Mouse (Mus musculus) CH12.LX (cell line): ENCODE data around the gene Mdga1. TPM values are rescaled to one million over a fixed set of nuclear protein-coding genes. Genes with fewer than 3 reads are reported as not detected.

Source experiments
- DNase-seq: peaks from one replicate; pipeline ENCODE4 v3.0.0-alpha.2; 2013; ENCODE audit errors: extremely low read depth
- H3K27ac ChIP-seq: 2 replicates; pipeline ENCODE4 v1.5.1; 2012; ENCODE audit warnings: low read depth, mild to moderate bottlenecking, control low read depth, moderate library complexity; ENCODE audit not compliant: insufficient read depth
- H3K27me3 ChIP-seq: replicated peaks from 2 replicates; pipeline ENCODE3; 2012; ENCODE audit warnings: inconsistent platforms
- H3K36me3 ChIP-seq, 2 experiments: replicated peaks in 1 of 2; 2 replicates each; pipeline versions ENCODE3 to v1.6.1; 2012; ENCODE audit warnings: inconsistent platforms in 1 of 2, low read length in 1 of 2, mild to moderate bottlenecking in 1 of 2, mixed read lengths in 1 of 2, moderate library complexity in 1 of 2; ENCODE audit not compliant: control insufficient read depth in 1 of 2, insufficient read depth in 1 of 2
- H3K4me1 ChIP-seq, 2 experiments: 2 replicates each; pipeline ENCODE4 v1.6.1; 2012; ENCODE audit warnings: inconsistent platforms in 1 of 2, moderate library complexity in 1 of 2; ENCODE audit not compliant: insufficient read depth in 2 of 2, control insufficient read depth in 1 of 2
- H3K4me2 ChIP-seq: 2 replicates; pipeline ENCODE4 v1.6.1; 2012; ENCODE audit warnings: low read depth, mild to moderate bottlenecking, control low read depth; ENCODE audit not compliant: poor library complexity, insufficient read depth, severe bottlenecking
- H3K4me3 ChIP-seq, 3 experiments: fragments of 150-350 bp in 1 of 3; sonication (generic) in 1 of 3; replicated peaks in 1 of 3; 2 replicates each; pipeline versions ENCODE3 to v1.5.1; 2011 to 2012; ENCODE audit warnings: low read depth in 2 of 3, low read length in 2 of 3, mild to moderate bottlenecking in 2 of 3, moderate library complexity in 2 of 3, control low read depth in 1 of 3, improper control_type of control experiment in 1 of 3, inconsistent platforms in 1 of 3, mixed read lengths in 1 of 3; ENCODE audit not compliant: poor library complexity in 1 of 3
- H3K79me2 ChIP-seq: replicated peaks from 2 replicates; pipeline ENCODE4 v1.6.1; 2012; ENCODE audit warnings: mild to moderate bottlenecking, moderate library complexity; ENCODE audit not compliant: control insufficient read depth, poor library complexity, insufficient read depth, severe bottlenecking; ENCODE audit errors: extremely low read depth
- H3K9ac ChIP-seq: 2 replicates; pipeline ENCODE4 v1.6.1; 2012; ENCODE audit warnings: low read depth, mild to moderate bottlenecking, control low read depth, moderate library complexity; ENCODE audit not compliant: insufficient read depth
- H3K9me3 ChIP-seq: replicated peaks from 2 replicates; pipeline ENCODE3; 2012; ENCODE audit warnings: low read length, inconsistent platforms, mixed read lengths
- CHD2 ChIP-seq: IDR thresholded peaks from 2 replicates; pipeline ENCODE4 v1.6.1; 2011; ENCODE audit warnings: low read length, improper control_type of control experiment
- E2F4 ChIP-seq: IDR thresholded peaks from 2 replicates; pipeline ENCODE4 v1.6.1; 2011; ENCODE audit warnings: low read depth, low read length, improper control_type of control experiment; ENCODE audit not compliant: insufficient replicate concordance
- EP300 ChIP-seq: IDR thresholded peaks from 2 replicates; pipeline ENCODE4 v1.6.1; 2011; ENCODE audit warnings: low read length, improper control_type of control experiment
- ETS1 ChIP-seq: conservative IDR thresholded peaks from 2 replicates; pipeline ENCODE4 v1.6.1; 2012; ENCODE audit warnings: low read depth, mild to moderate bottlenecking, inconsistent platforms, low read length, improper control_type of control experiment, moderate library complexity
- HCFC1 ChIP-seq: IDR thresholded peaks from 2 replicates; pipeline ENCODE4 v1.6.1; 2012; ENCODE audit warnings: low read depth, mild to moderate bottlenecking, inconsistent platforms, low read length, improper control_type of control experiment
- IRF4 ChIP-seq: IDR thresholded peaks from 2 replicates; pipeline ENCODE4 v1.6.1; 2014; ENCODE audit warnings: low read depth, mild to moderate bottlenecking, inconsistent platforms, low read length, improper control_type of control experiment
- JUN ChIP-seq: IDR thresholded peaks from 2 replicates; pipeline ENCODE4 v1.6.1; 2011; ENCODE audit warnings: low read depth, mild to moderate bottlenecking, low read length, improper control_type of control experiment, moderate library complexity; ENCODE audit not compliant: insufficient read depth
- KAT2A ChIP-seq: IDR thresholded peaks from 2 replicates; pipeline ENCODE4 v1.6.1; 2012; ENCODE audit warnings: low read length, improper control_type of control experiment, inconsistent platforms; ENCODE audit not compliant: insufficient replicate concordance
- MAFK ChIP-seq: IDR thresholded peaks from 2 replicates; pipeline ENCODE4 v1.6.1; 2011; ENCODE audit warnings: low read length, improper control_type of control experiment; ENCODE audit not compliant: insufficient replicate concordance
- MAX ChIP-seq: IDR thresholded peaks from 2 replicates; pipeline ENCODE4 v1.6.1; 2011; ENCODE audit warnings: low read length, improper control_type of control experiment
- MAZ ChIP-seq: IDR thresholded peaks from 2 replicates; pipeline ENCODE4 v1.6.1; 2012; ENCODE audit warnings: low read depth, mild to moderate bottlenecking, inconsistent platforms, low read length, improper control_type of control experiment, moderate library complexity
- MYC ChIP-seq: IDR thresholded peaks from 2 replicates; pipeline ENCODE4 v1.6.1; 2011; ENCODE audit warnings: low read depth, mild to moderate bottlenecking, improper control_type of control experiment, low read length
- NELFE ChIP-seq: IDR thresholded peaks from 2 replicates; pipeline ENCODE4 v1.6.1; 2011; ENCODE audit warnings: low read depth, low read length, improper control_type of control experiment
- NRF1 ChIP-seq: IDR thresholded peaks from 2 replicates; pipeline ENCODE4 v1.6.1; 2014; ENCODE audit warnings: low read depth, mild to moderate bottlenecking, inconsistent platforms, low read length, improper control_type of control experiment, moderate library complexity
- PAX5 ChIP-seq: IDR thresholded peaks from 2 replicates; pipeline ENCODE4 v1.6.1; 2012; ENCODE audit warnings: low read length, inconsistent platforms, mixed read lengths
- POLR2A ChIP-seq: IDR thresholded peaks from 2 replicates; pipeline ENCODE4 v1.6.1; 2011; ENCODE audit warnings: low read depth, mild to moderate bottlenecking, improper control_type of control experiment, low read length
- RAD21 ChIP-seq: IDR thresholded peaks from 2 replicates; pipeline ENCODE4 v1.6.1; 2011; ENCODE audit warnings: low read depth, mild to moderate bottlenecking, low read length, improper control_type of control experiment, moderate library complexity
- RCOR1 ChIP-seq: conservative IDR thresholded peaks from 2 replicates; pipeline ENCODE4 v1.6.1; 2012; ENCODE audit warnings: low read depth, mild to moderate bottlenecking, inconsistent platforms, low read length, improper control_type of control experiment
- TBP ChIP-seq: conservative IDR thresholded peaks from 2 replicates; pipeline ENCODE4 v1.6.1; 2011; ENCODE audit warnings: low read depth, low read length, improper control_type of control experiment
- TCF12 ChIP-seq: IDR thresholded peaks from 2 replicates; pipeline ENCODE4 v1.6.1; 2014; ENCODE audit warnings: low read depth, mild to moderate bottlenecking, inconsistent platforms, low read length, improper control_type of control experiment
- UBTF ChIP-seq: IDR thresholded peaks from 2 replicates; pipeline ENCODE4 v1.6.1; 2012; ENCODE audit warnings: low read depth, mild to moderate bottlenecking, inconsistent platforms, low read length, improper control_type of control experiment, moderate library complexity
- USF1 ChIP-seq: IDR thresholded peaks from 2 replicates; pipeline ENCODE4 v1.6.1; 2014; ENCODE audit warnings: low read depth, mild to moderate bottlenecking, inconsistent platforms, low read length, improper control_type of control experiment
- ZKSCAN1 ChIP-seq: IDR thresholded peaks from 2 replicates; pipeline ENCODE4 v1.6.1; 2012; ENCODE audit warnings: low read depth, inconsistent platforms, low read length, improper control_type of control experiment, borderline replicate concordance
- ZMIZ1 ChIP-seq: IDR thresholded peaks from 2 replicates; pipeline ENCODE4 v1.6.1; 2012; ENCODE audit warnings: low read depth, mild to moderate bottlenecking, inconsistent platforms, low read length, improper control_type of control experiment
- ZNF384 ChIP-seq: IDR thresholded peaks from 2 replicates; pipeline ENCODE4 v1.6.1; 2012; ENCODE audit warnings: low read depth, low read length, improper control_type of control experiment, inconsistent platforms
- dilution Hi-C: fragments of 300-500 bp; cut with MboI; formaldehyde crosslinking; loops from 2 replicates; pipeline ENCODE4 v1.14.3; 2020; ENCODE audit warnings: low sequenced_read_pairs; ENCODE audit not compliant: extremely low pct_unique_long_range_greater_than_20kb, extremely low pct_ligation_motif_present
- in situ Hi-C: fragments of 300-500 bp; cut with MboI; formaldehyde crosslinking; loops from 3 replicates; pipeline ENCODE4 v1.14.3; 2019; ENCODE audit warnings: low sequenced_read_pairs, low pct_ligation_motif_present, low pct_unique_long_range_greater_than_20kb, mixed read lengths
- polyA plus RNA-seq: library from polyadenylated mRNA; unstranded; fragments of >175 nt; gene quantifications from 2 replicates; pipeline ENCODE4 v1.2.1, GENCODE M21; 2012; ENCODE audit warnings: low read depth; ENCODE audit not compliant: insufficient read length
- total RNA-seq, 2 experiments: library from RNA; depleted of rRNA; stranded (reverse); fragments of 300-350 nt in 1 of 2; fragments of >200 nt in 1 of 2; gene quantifications; 2 replicates each; pipeline ENCODE4 v1.2.3; 2012 to 2014

Gene Mdga1
- total and polyA plus RNA-seq, 3 experiments: 0.29 to 0.39 (median 0.38) TPM

DNA sequence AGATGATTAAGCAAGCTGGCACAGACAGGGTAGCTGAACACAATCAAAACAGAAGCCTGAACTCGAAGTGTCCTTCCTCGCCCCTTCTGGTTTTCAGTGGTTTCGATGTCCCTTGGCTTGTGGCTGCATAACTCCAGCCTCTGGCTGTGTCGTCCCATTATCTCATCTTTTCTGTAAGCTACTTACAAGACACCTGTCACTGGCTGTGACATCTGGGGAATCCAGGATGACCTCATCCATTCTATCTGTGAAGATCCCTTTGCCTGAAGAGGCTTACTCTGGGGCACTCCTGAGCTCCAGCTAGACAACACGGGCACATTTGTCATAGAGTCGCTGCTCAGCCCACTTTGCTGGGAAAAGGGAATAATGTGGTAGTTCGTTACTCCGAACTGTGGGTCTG, 14.0 kb downstream of the Mdga1 start:
- Histone ChIP-seq H3K9me3 (peaks cover 23% of the 10 kb centered on the region), H3K36me3 (no peaks in the 10 kb centered on the region), H3K4me3 (no peak overlapping the region), H3K4me1 (peaks cover 3 to 5% of the 10 kb centered on the region in 2 experiments; a peak in 2 of 4 replicates), H3K27ac (no peak overlapping the region), H3K4me2 (no peak overlapping the region), H3K79me2 (no peaks in the 10 kb centered on the region), H3K27me3 (no peaks in the 10 kb centered on the region), H3K9ac (no peak overlapping the region)
- in situ Hi-C loops: no loop called here
- no peak for DNase-seq
- dilution Hi-C loops: no loop called here
- TF ChIP-seq KAT2A (no peak), NRF1 (no peak), ETS1 (no peak), PAX5 (no peak), NELFE (no peak), MAX (no peak), MAZ (no peak), MAFK (no peak), HCFC1 (no peak), POLR2A (no peak), JUN (no peak), UBTF (no peak), MYC (no peak), ZKSCAN1 (no peak)

DNA sequence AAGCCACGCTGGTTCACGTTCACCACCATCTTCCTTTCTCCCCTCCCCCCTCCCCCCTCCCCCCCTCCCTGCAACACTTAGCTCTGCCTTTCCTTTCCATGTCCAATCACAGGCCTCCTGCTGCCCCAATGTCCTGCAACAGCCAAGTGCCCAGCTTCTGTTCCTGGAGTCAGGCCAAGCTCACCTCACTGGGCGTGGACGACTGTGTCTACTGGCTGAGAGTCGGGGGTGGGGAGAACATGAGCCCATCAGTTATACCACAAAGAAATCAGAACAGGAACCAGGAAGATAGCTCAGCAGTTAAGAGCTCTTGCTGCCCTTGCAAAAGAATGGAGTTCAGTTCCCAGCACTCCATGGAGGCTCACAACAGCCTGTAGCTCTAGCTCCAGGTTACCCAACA, 15.6 kb downstream of the Mdga1 start:
- H3K36me3 ChIP-seq: no peaks in the 10 kb centered on the region
- dilution Hi-C loops: no loop called here
- no peak for TF ChIP-seq ZKSCAN1
- no peak for TF ChIP-seq CHD2
- TF ChIP-seq IRF4: no peak
- no peak for TF ChIP-seq UBTF
- TF ChIP-seq NRF1: no peak
- TF ChIP-seq HCFC1: no peak
- TF ChIP-seq ZNF384: no peak
- TF ChIP-seq E2F4: no peak
- TF ChIP-seq NELFE: no peak
- TF ChIP-seq ETS1: no peak
- no peak for TF ChIP-seq MAZ
- TF ChIP-seq RAD21: no peak
- TF ChIP-seq ZMIZ1: no peak
- no peak for TF ChIP-seq POLR2A
- no peak for TF ChIP-seq EP300
- TF ChIP-seq TBP: no peak
- TF ChIP-seq TCF12: no peak
- no peak for TF ChIP-seq USF1
- no peak for TF ChIP-seq RCOR1
- TF ChIP-seq, all 38 proteins: peak for 0
- H3K27me3 ChIP-seq: no peaks in the 10 kb centered on the region
- H3K9me3 ChIP-seq: peaks cover 18% of the 10 kb centered on the region
- H3K27ac ChIP-seq: no peak overlapping the region
- H3K4me3 ChIP-seq: no peak overlapping the region
- H3K4me1 ChIP-seq: peaks cover 3 to 5% of the 10 kb centered on the region in 2 experiments; a peak in 2 of 4 replicates
- H3K4me2 ChIP-seq: no peak overlapping the region
- H3K79me2 ChIP-seq: no peaks in the 10 kb centered on the region
- DNase-seq: no peak
- no peak overlapping the region for H3K9ac ChIP-seq
- in situ Hi-C loops: no loop called here
